Mouse (Mus musculus): ENCODE results near the gene Ceacam2. TPM values are rescaled to one million over a fixed set of nuclear protein-coding genes. Genes with fewer than 3 reads are reported as not detected.
"Not testable (repeated sequence)": the region's sequence is repeated elsewhere in the genome, so short reads cannot be mapped to it uniquely, and the experiment has no call there.

Ceacam2 gene
- total and polyA plus RNA-seq, 2 experiments from 2014 or later = not detected

GRCm38 (mm10) chr7:25575870-25576269 is 36.2 kb upstream of the Ceacam2 start:
- Histone ChIP-seq H3K4me1 (ENCODE audit: insufficient read depth) (no peaks in the 10 kb centered on the region), H3K4me2 (ENCODE audit: low read depth) (no peak overlapping the region), H3K27me3 (ENCODE audit: insufficient read depth, low read length) (no peaks in the 10 kb centered on the region), H3K36me3 (ENCODE audit: insufficient read depth) (no peaks in the 10 kb centered on the region), H3K9me3 (ENCODE audit: low read length) (no peaks in the 10 kb centered on the region), H3K9ac (no peak overlapping the region), H3K4me3 (ENCODE audit: low read depth, low read length) (no peak overlapping the region), H3K27ac (ENCODE audit: low read depth, low read length) (no peak overlapping the region)
- TF ChIP-seq CTCF (IDR thresholded peaks at IDR 0.05; ENCODE audit: low read depth) = no peak
- WGBS = 15% methylated on average over 8 of the region's 8 CpGs
- ATAC-seq = no peak; the same call in 1 of the 2 replicates
- no peak for DNase-seq

- Histone ChIP-seq H3K4me1 (ENCODE audit: insufficient read depth) (no peaks in the 10 kb centered on the region), H3K27ac (ENCODE audit: low read depth, low read length) (no peak overlapping the region), H3K4me3 (ENCODE audit: low read depth, low read length) (no peak overlapping the region), H3K9me3 (ENCODE audit: low read length) (no peaks in the 10 kb centered on the region), H3K4me2 (ENCODE audit: low read depth) (no peak overlapping the region), H3K36me3 (ENCODE audit: insufficient read depth) (no peaks in the 10 kb centered on the region), H3K27me3 (ENCODE audit: insufficient read depth, low read length) (no peaks in the 10 kb centered on the region), H3K9ac (no peak overlapping the region)
- ATAC-seq (no peak), DNase-seq (no peak)
- no peak for TF ChIP-seq CTCF (IDR thresholded peaks at IDR 0.05; ENCODE audit: low read depth)
- WGBS = 84% methylated on average over 5 of the region's 5 CpGs
Observed at GRCm38 (mm10) chr7:25575105-25575504, 35.4 kb upstream of the Ceacam2 start.

GRCm38 (mm10) chr7:25573806-25574205 is 34.1 kb upstream of the Ceacam2 start:
- H3K4me2 ChIP-seq (ENCODE audit: low read depth); H3K4me3 ChIP-seq (ENCODE audit: low read depth, low read length); H3K27ac ChIP-seq (ENCODE audit: low read depth, low read length); DNase-seq; H3K36me3 ChIP-seq (ENCODE audit: insufficient read depth); ATAC-seq; H3K4me1 ChIP-seq (ENCODE audit: insufficient read depth); H3K27me3 ChIP-seq (ENCODE audit: insufficient read depth, low read length); H3K9ac ChIP-seq; H3K9me3 ChIP-seq (ENCODE audit: low read length): not testable (repeated sequence)
- 78% methylated on average over 5 of the region's 5 CpGs for WGBS

- ATAC-seq (no peak), DNase-seq (no peak)
- TF ChIP-seq CTCF (IDR thresholded peaks at IDR 0.05; ENCODE audit: low read depth) = no peak
- Histone ChIP-seq H3K27me3 (ENCODE audit: insufficient read depth, low read length) (no peaks in the 10 kb centered on the region), H3K27ac (ENCODE audit: low read depth, low read length) (no peak overlapping the region), H3K4me2 (ENCODE audit: low read depth) (no peak overlapping the region), H3K36me3 (ENCODE audit: insufficient read depth) (no peaks in the 10 kb centered on the region), H3K9ac (no peak overlapping the region), H3K4me3 (ENCODE audit: low read depth, low read length) (no peak overlapping the region), H3K4me1 (ENCODE audit: insufficient read depth) (no peaks in the 10 kb centered on the region), H3K9me3 (ENCODE audit: low read length) (no peaks in the 10 kb centered on the region)
- WGBS = 98% methylated on average over 7 of the region's 7 CpGs
Observed at GRCm38 (mm10) chr7:25568721-25569120, 29.1 kb upstream of the Ceacam2 start.

- not testable (repeated sequence) for H3K27ac ChIP-seq (ENCODE audit: low read depth, low read length); H3K4me3 ChIP-seq (ENCODE audit: low read depth, low read length); H3K36me3 ChIP-seq (ENCODE audit: insufficient read depth); ATAC-seq; H3K4me1 ChIP-seq (ENCODE audit: insufficient read depth); H3K9ac ChIP-seq; H3K27me3 ChIP-seq (ENCODE audit: insufficient read depth, low read length); H3K9me3 ChIP-seq (ENCODE audit: low read length); H3K4me2 ChIP-seq (ENCODE audit: low read depth)
- DNase-seq = peak; percentile 29
- 71% methylated on average over 8 of the region's 8 CpGs for WGBS
- TF ChIP-seq CTCF (IDR thresholded peaks at IDR 0.05; ENCODE audit: low read depth) = peak; percentile 51
Observed at GRCm38 (mm10) chr7:25541464-25541863, 1.8 kb upstream of the Ceacam2 start.

- not testable (repeated sequence) for DNase-seq; H3K27ac ChIP-seq (ENCODE audit: low read depth, low read length); H3K36me3 ChIP-seq (ENCODE audit: insufficient read depth); H3K4me2 ChIP-seq (ENCODE audit: low read depth); H3K9me3 ChIP-seq (ENCODE audit: low read length); H3K27me3 ChIP-seq (ENCODE audit: insufficient read depth, low read length); H3K4me3 ChIP-seq (ENCODE audit: low read depth, low read length); H3K4me1 ChIP-seq (ENCODE audit: insufficient read depth); H3K9ac ChIP-seq; ATAC-seq
- WGBS = no CpG with 5 or more reads among the region's 1 CpGs
Observed at GRCm38 (mm10) chr7:25539954-25540353, 297 bp upstream of the Ceacam2 start.

- WGBS = 69% methylated on average over 2 of the region's 2 CpGs
- H3K4me3 ChIP-seq (ENCODE audit: low read depth, low read length) = no peak overlapping the region
- no peaks in the 10 kb centered on the region for H3K9me3 ChIP-seq (ENCODE audit: low read length)
- H3K36me3 ChIP-seq (ENCODE audit: insufficient read depth) = no peaks in the 10 kb centered on the region
- no peak overlapping the region for H3K4me2 ChIP-seq (ENCODE audit: low read depth)
- H3K4me1 ChIP-seq (ENCODE audit: insufficient read depth) = no peaks in the 10 kb centered on the region
- H3K9ac ChIP-seq = no peak overlapping the region
- no peak overlapping the region for H3K27ac ChIP-seq (ENCODE audit: low read depth, low read length)
- no peaks in the 10 kb centered on the region for H3K27me3 ChIP-seq (ENCODE audit: insufficient read depth, low read length)
- ATAC-seq = no peak
- TF ChIP-seq CTCF (IDR thresholded peaks at IDR 0.05; ENCODE audit: low read depth) = no peak
- no peak for DNase-seq
Observed at GRCm38 (mm10) chr7:25530837-25531236, 8.8 kb downstream of the Ceacam2 start.

GRCm38 (mm10) chr7:25516070-25516777 is 23.4 kb downstream of the Ceacam2 start:
- not testable (repeated sequence) for DNase-seq; H3K4me1 ChIP-seq (ENCODE audit: insufficient read depth); H3K27ac ChIP-seq (ENCODE audit: low read depth, low read length); H3K9ac ChIP-seq; H3K4me2 ChIP-seq (ENCODE audit: low read depth); H3K9me3 ChIP-seq (ENCODE audit: low read length); H3K36me3 ChIP-seq (ENCODE audit: insufficient read depth); H3K4me3 ChIP-seq (ENCODE audit: low read depth, low read length); H3K27me3 ChIP-seq (ENCODE audit: insufficient read depth, low read length)
- 25% methylated on average over 2 of the region's 5 CpGs for WGBS
- ATAC-seq = peak; percentile 76

- H3K27me3 ChIP-seq (ENCODE audit: insufficient read depth, low read length); H3K4me3 ChIP-seq (ENCODE audit: low read depth, low read length); H3K36me3 ChIP-seq (ENCODE audit: insufficient read depth); H3K4me1 ChIP-seq (ENCODE audit: insufficient read depth); H3K9ac ChIP-seq; H3K9me3 ChIP-seq (ENCODE audit: low read length); H3K27ac ChIP-seq (ENCODE audit: low read depth, low read length); H3K4me2 ChIP-seq (ENCODE audit: low read depth): not testable (repeated sequence)
- DNase-seq = peak; percentile 45
- peak; percentile 93 for ATAC-seq
- 13% methylated on average over 1 of the region's 1 CpGs for WGBS
Observed at GRCm38 (mm10) chr7:25515667-25516066, 24.0 kb downstream of the Ceacam2 start.

All from forebrain, postnatal 0 days (tissue).